Mouse (Mus musculus) central nervous system, embryonic 18 days (tissue): ENCODE measurements around the gene Cyp4a10. TPM values are rescaled to one million over a fixed set of nuclear protein-coding genes. Genes with fewer than 3 reads are reported as not detected.

Source experiments
- polyA plus RNA-seq: library from polyadenylated mRNA; depleted of rRNA; stranded (reverse); fragments of >200 nt; gene quantifications from 2 replicates; pipeline ENCODE4 v1.2.3, GENCODE M21; 2012; rRNA removed

Gene Cyp4a10
- 0.03 TPM in 1 of 2 replicates, not detected in the other for polyA plus RNA-seq

DNA sequence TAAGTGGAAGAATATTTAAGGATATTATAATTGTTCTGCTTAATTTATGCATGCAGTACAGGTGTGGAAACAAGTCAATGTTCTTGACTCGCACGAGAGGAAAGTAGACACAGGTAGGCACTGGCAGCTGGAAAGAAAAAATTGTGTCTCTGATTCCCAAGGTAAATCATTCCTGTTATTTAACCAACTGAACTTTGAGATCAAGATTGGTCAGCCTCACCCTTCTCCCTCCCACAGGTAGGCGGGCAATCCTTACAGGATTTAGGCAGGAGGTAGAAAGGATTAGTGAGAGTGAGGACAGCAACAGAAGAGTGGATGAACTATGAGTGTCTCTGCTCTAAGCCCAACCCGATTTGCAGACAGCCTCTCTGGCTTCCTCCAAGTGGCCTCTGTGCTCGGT is at the start of gene Cyp4a10:
Gene Cyp4a10 (plus strand): TSS at position 265 of the 400 bp plus-strand sequence.

GRCm38 (mm10) chr4:115496001-115496400 is 22.1 kb upstream of the Cyp4a10 start, which contains the start of gene Cyp4a14:
TSS of gene Cyp4a14 (minus strand) at chr4:115496142.

GRCm38 (mm10) chr4:115563401-115563800 is 45.3 kb downstream of the Cyp4a10 start, which contains the start of gene Cyp4a31:
TSS of gene Cyp4a31 (plus strand) at chr4:115563649.

Other genes starting within 250 kb of the Cyp4a10 start
- gene Cyp4a12a, start 219.2 kb upstream of the Cyp4a10 start, polyA plus RNA-seq: not detected in 2 replicates
- gene Cyp4a12b, start 106.6 kb upstream of the Cyp4a10 start, polyA plus RNA-seq: 0.01 TPM in 1 of 2 replicates, not detected in the other
- not detected in 2 replicates for gene Cyp4a30b, start 65.7 kb upstream of the Cyp4a10 start, polyA plus RNA-seq
- gene Cyp4a14, start 22.1 kb upstream of the Cyp4a10 start, polyA plus RNA-seq: not detected in 2 replicates
- gene Cyp4a31, start 45.4 kb downstream of the Cyp4a10 start, polyA plus RNA-seq: not detected in 2 replicates
- not detected in 2 replicates for gene Cyp4a32, start 82.7 kb downstream of the Cyp4a10 start, polyA plus RNA-seq
- 1.8 and 2.1 TPM in 2 replicates for gene Cyp4b1, start 129.5 kb downstream of the Cyp4a10 start, polyA plus RNA-seq
- 15.4 TPM in 2 replicates for gene Efcab14, start 219.5 kb downstream of the Cyp4a10 start, polyA plus RNA-seq